Comparison of ENCODE assay signal across 10 mouse cellular contexts in the genomic region with DNA sequence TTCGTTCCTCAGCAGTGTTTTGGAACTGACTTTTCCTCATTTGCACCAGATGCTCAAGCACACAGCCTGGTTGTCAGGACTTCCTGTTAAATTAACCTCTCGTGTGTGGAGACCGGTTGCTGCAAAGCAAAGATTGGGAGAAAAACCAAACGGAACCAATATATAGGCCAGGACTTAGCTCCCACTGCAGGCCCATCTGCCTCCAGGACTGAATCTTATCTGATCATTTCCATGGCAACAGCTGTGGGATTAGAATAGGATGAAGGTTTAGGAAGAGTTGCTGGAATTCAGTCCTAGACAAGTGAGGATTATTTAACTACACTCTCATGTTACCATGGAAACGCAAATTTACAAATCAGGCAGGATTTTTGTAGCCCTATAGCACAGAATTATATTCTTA.
DNase-seq lines count a peak whose midpoint lies in the region; ATAC-seq and TF ChIP-seq lines count a peak whose summit lies in the region.
"Had no signal": no experiment of that assay in that cellular context is flagged by ENCODE, and none has a peak within 500 bp of the region (broad histone marks: within the 10 kb centered on the region; RNA-seq: fewer than 3 reads in every experiment).

No protein-coding gene starts in this region.

- H3K4me3 ChIP-seq in neural tube, embryonic 15.5 days (replicated peaks): no peak overlapping the region
- no peak overlapping the region for H3K4me3 ChIP-seq in hindbrain, embryonic 14.5 days (replicated peaks; ENCODE audit: low read length)
- no peak overlapping the region for H3K4me3 ChIP-seq in heart, adult 2 months

- no peak overlapping the region for H3K9ac ChIP-seq in neural tube, embryonic 15.5 days (replicated peaks)
- no peak overlapping the region for H3K9ac ChIP-seq in hindbrain, embryonic 14.5 days
- no peak overlapping the region for H3K9ac ChIP-seq in heart, adult 2 months (ENCODE audit: low read depth, low read length)

- H3K27ac ChIP-seq in neural tube, embryonic 15.5 days (replicated peaks): no peak overlapping the region; the same call in 1 of the 2 replicates
- no peak overlapping the region for H3K27ac ChIP-seq in hindbrain, embryonic 14.5 days
- no peak overlapping the region for H3K27ac ChIP-seq in heart, adult 2 months

- intact Hi-C loops in heart, adult 2 months (cut with DNase I): no loop called here

- TF ChIP-seq POLR2A in heart, adult 2 months (IDR thresholded peaks at IDR 0.05; ENCODE audit: insufficient read depth, low read depth, low read length): no peak

- H3K36me3 ChIP-seq in neural tube, embryonic 15.5 days: no peaks in the 10 kb centered on the region
- no peaks in the 10 kb centered on the region for H3K36me3 ChIP-seq in hindbrain, embryonic 14.5 days (replicated peaks; ENCODE audit: control insufficient read depth, insufficient read depth)
- no peaks in the 10 kb centered on the region for H3K36me3 ChIP-seq in heart, adult 2 months (ENCODE audit: control insufficient read depth, insufficient read depth, low read length)

- H3K4me2 ChIP-seq in neural tube, embryonic 15.5 days: no peak overlapping the region
- no peak overlapping the region for H3K4me2 ChIP-seq in hindbrain, embryonic 14.5 days (replicated peaks)

- DNase-seq in neural tube, embryonic 10.5 days (ENCODE audit: extremely low spot score, low spot score): peak; percentile 15
- peak; percentile 64 for DNase-seq in hindbrain, embryonic 14.5 days (ENCODE audit: low spot score)
- DNase-seq in mesoderm, embryonic 11.5 days (ENCODE audit: low read depth, low spot score): peak; percentile 42
- DNase-seq in right cerebral cortex, postnatal 4 days: peak; percentile 13
- DNase-seq in adrenal gland, adult (ENCODE audit: inconsistent age in 2 of 2, low spot score in 1 of 2): no peak
- no peak for DNase-seq in heart, adult 2 months
- DNase-seq: cerebellum, adult 11 months had no signal

- TF ChIP-seq CTCF in heart, adult 2 months (IDR thresholded peaks at IDR 0.05): no peak

- H3K4me1 ChIP-seq in neural tube, embryonic 15.5 days: peaks cover 8% of the 10 kb centered on the region; the same call in 1 of the 2 replicates
- peaks cover 10% of the 10 kb centered on the region; the same call in 1 of the 2 replicates for H3K4me1 ChIP-seq in hindbrain, embryonic 14.5 days (replicated peaks; ENCODE audit: control insufficient read depth, insufficient read depth, low read length)
- H3K4me1 ChIP-seq in heart, adult 2 months (ENCODE audit: control insufficient read depth, insufficient read depth, low read length): no peaks in the 10 kb centered on the region; the same call in 1 of the 2 replicates

- ATAC-seq in neural tube, embryonic 15.5 days (ENCODE audit: low FRiP score): no peak
- 0 out of 2 replicates have a peak, but pooled peaks have one; percentile 27 for ATAC-seq in hindbrain, embryonic 14.5 days (ENCODE audit: low FRiP score)
- no peak for ATAC-seq in cerebellum, adult (ENCODE audit: insufficient number of reproducible peaks, low FRiP score, low TSS enrichment)
- ATAC-seq: Patski had no signal

- H3K9me3 ChIP-seq in neural tube, embryonic 15.5 days (replicated peaks): no peaks in the 10 kb centered on the region
- H3K9me3 ChIP-seq in hindbrain, embryonic 14.5 days (ENCODE audit: control insufficient read depth, low read length): no peaks in the 10 kb centered on the region

- H3K79me2 ChIP-seq in heart, adult 2 months (replicated peaks; ENCODE audit: control insufficient read depth, insufficient read depth, low read length): no peaks in the 10 kb centered on the region

- TF ChIP-seq EP300 in heart, adult 2 months (IDR thresholded peaks at IDR 0.05; ENCODE audit: insufficient read depth, low read depth, low read length): no peak

- H3K27me3 ChIP-seq in neural tube, embryonic 15.5 days (replicated peaks): no peaks in the 10 kb centered on the region
- no peaks in the 10 kb centered on the region for H3K27me3 ChIP-seq in hindbrain, embryonic 14.5 days (ENCODE audit: control insufficient read depth, insufficient read depth, low read length)
- H3K27me3 ChIP-seq in heart, adult 2 months (ENCODE audit: control insufficient read depth, insufficient read depth, low read length): no peaks in the 10 kb centered on the region
- H3K27me3 ChIP-seq: Patski had no signal

- WGBS in neural tube, embryonic 15.5 days: 43% methylated on average over 5 of the region's 5 CpGs
- 36% methylated on average over 5 of the region's 5 CpGs for WGBS in hindbrain, embryonic 14.5 days
- 45% methylated on average over 5 of the region's 5 CpGs for WGBS in heart, adult 2 months

Comparison
In these comparisons a context has a peak if more than half of its experiments do, and no peak if none do; other contexts are left out.
1. DNase-seq: peak in neural tube, embryonic 10.5 days (single experiment), hindbrain, embryonic 14.5 days (single experiment), mesoderm, embryonic 11.5 days (single experiment) and right cerebral cortex, postnatal 4 days (single experiment); none in adrenal gland, adult (0 of 2) and heart, adult 2 months (0 of 2).